Mouse (Mus musculus) liver, embryonic 15.5 days (tissue): ENCODE results near the gene Pvr. TPM values are rescaled to one million over a fixed set of nuclear protein-coding genes. Genes with fewer than 3 reads are reported as not detected.

Experiments used
- ATAC-seq: fragments of 200-750 bp; cut with Nextera tagmentation; 2 replicates; pipeline ENCODE4 v1.8.0; 2017; ENCODE audit warnings: moderate number of reproducible peaks, mild to moderate bottlenecking, moderate library complexity; ENCODE audit not compliant: insufficient read depth
- H3K27ac ChIP-seq: fragments of 300-500 bp; sonication (generic); replicated peaks from 2 replicates; pipeline ENCODE4 v1.5.1; 2015; ENCODE audit warnings: mild to moderate bottlenecking, inconsistent platforms
- H3K27me3 ChIP-seq: fragments of 300-500 bp; sonication (generic); 2 replicates; pipeline ENCODE4 v1.6.1; 2015; ENCODE audit warnings: mild to moderate bottlenecking, inconsistent platforms
- H3K36me3 ChIP-seq: fragments of 300-500 bp; sonication (generic); replicated peaks from 2 replicates; pipeline ENCODE4 v1.6.1; 2015; ENCODE audit warnings: moderate library complexity, mild to moderate bottlenecking, inconsistent platforms
- H3K4me1 ChIP-seq: fragments of 300-500 bp; sonication (generic); replicated peaks from 2 replicates; pipeline ENCODE4 v1.6.1; 2015; ENCODE audit warnings: inconsistent platforms
- H3K4me2 ChIP-seq: fragments of 300-500 bp; sonication (generic); 2 replicates; pipeline ENCODE4 v1.6.1; 2015; ENCODE audit warnings: moderate library complexity, mild to moderate bottlenecking, inconsistent platforms
- H3K4me3 ChIP-seq: fragments of 300-500 bp; sonication (generic); replicated peaks from 2 replicates; pipeline ENCODE4 v1.5.1; 2015; ENCODE audit warnings: mild to moderate bottlenecking, inconsistent platforms
- H3K9ac ChIP-seq: fragments of 300-500 bp; sonication (generic); 2 replicates; pipeline ENCODE4 v1.6.1; 2015; ENCODE audit warnings: moderate library complexity, mild to moderate bottlenecking, inconsistent platforms
- H3K9me3 ChIP-seq: fragments of 300-500 bp; sonication (generic); replicated peaks from 2 replicates; pipeline ENCODE4 v1.6.1; 2016; ENCODE audit warnings: inconsistent platforms
- WGBS: fragments of 180-500 bp; shearing (Covaris S2); methylation state at CpG from one replicate; pipeline ENCODE4 v1.1.7; 2015; ENCODE audit warnings: mixed read lengths; ENCODE audit not compliant: insufficient replicate concordance; 5-methylcytosine and 5-hydroxymethylcytosine counted together
- polyA plus RNA-seq: library from polyadenylated mRNA; unstranded; fragments of >200 nt; fragmentation: Nextera tagmentation; extraction: Ambion mirVana; gene quantifications from 2 replicates; pipeline ENCODE4 v1.2.1, GENCODE M21; 2015

Pvr gene
- polyA plus RNA-seq = 2.8 and 3.4 TPM in 2 replicates

DNA sequence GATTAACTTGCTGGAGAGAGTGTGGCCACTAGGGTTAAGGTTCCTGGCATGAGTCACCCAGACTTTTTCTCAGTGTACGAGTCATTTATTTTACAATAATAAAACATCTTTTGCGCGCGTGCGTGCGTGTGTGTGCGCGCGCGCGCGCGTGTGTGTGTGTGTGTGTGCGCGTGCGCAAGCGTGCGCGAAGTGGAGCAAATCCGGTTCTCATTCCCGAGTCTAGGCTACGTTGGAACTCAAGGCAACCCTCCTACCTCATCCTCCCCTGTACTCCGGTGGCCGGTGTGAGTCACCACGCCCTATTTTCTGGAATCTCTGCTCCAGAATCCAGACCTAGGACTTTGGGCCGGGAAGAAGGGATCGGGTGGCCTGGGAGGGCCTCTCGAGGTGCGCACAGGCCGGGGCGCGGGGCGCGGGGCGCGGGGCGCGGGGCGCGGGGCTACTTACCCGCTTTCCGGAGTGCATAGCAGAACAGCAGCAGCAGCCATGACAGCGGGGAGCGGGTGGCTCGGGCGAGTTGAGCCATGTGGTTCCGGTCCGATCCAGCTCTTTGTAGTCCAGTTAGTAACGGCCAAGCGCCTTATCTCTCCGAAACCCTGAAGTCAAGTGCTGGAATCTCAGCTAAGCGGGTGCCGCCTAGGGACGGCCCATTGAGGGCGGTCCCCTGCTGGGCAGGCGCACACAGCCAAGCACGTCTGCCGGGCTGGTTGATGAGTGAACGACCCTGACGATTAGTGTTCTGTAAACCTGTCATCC lies at the start of gene Pvr:
TSS of gene Pvr (minus strand) at position 655 of the 756 bp plus-strand sequence.
- Histone ChIP-seq H3K4me3 (peak within 1 kb of the TSS; percentile 62), H3K27me3 (no peaks in the 10 kb centered on the region), H3K9me3 (no peaks in the 10 kb centered on the region), H3K4me2 (peak within 1 kb of the TSS; percentile 69), H3K36me3 (peaks cover 11% of the 10 kb centered on the region; the same call in 1 of the 2 replicates), H3K27ac (peak within 1 kb of the TSS; percentile 51; the same call in 1 of the 2 replicates), H3K9ac (peak within 1 kb of the TSS; percentile 42; the same call in 1 of the 2 replicates), H3K4me1 (peaks cover 10% of the 10 kb centered on the region)
- ATAC-seq = peak; percentile 79
- WGBS = under 1% methylated on average over 60 of the region's 60 CpGs

GRCm38 (mm10) chr7:19970196-19970595 lies 49.2 kb upstream of the Pvr start:
- H3K4me3 ChIP-seq = no peak overlapping the region
- H3K27me3 ChIP-seq = no peaks in the 10 kb centered on the region
- no peak overlapping the region for H3K4me2 ChIP-seq
- ATAC-seq = no peak
- H3K36me3 ChIP-seq = no peaks in the 10 kb centered on the region
- H3K9ac ChIP-seq = no peak overlapping the region
- H3K9me3 ChIP-seq = no peaks in the 10 kb centered on the region
- no peaks in the 10 kb centered on the region for H3K4me1 ChIP-seq
- WGBS = 78% methylated on average over 8 of the region's 8 CpGs
- H3K27ac ChIP-seq = no peak overlapping the region

DNA sequence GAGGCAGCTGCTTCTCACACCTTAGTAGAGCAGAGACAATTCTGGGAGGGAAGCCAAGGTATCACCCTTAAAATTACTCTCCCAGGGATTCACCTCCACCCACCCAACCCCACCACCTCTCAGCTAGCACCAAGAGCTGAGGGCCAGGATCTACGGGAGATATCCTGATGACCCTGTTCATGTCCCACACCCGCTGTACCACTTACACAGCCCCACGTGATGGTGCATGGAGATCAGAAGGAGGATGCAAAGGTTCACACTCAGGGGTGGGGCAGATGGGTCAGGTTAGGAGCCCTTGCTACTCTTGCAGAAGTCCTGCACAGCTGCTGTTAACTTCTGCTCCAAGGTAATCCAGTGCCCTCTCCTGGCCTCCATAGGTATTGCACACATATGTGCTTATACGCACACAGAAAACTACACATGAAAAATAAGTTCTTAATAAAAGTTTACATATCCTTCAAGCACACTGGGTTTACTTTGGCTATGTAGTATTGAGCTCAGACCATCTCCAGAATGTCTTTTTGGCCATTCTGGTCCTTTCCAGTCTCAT lies 48.7 kb upstream of the Pvr start:
- H3K36me3 ChIP-seq = no peaks in the 10 kb centered on the region
- H3K27me3 ChIP-seq = no peaks in the 10 kb centered on the region
- no peak overlapping the region for H3K4me3 ChIP-seq
- no peak for ATAC-seq
- WGBS = 80% methylated on average over 4 of the region's 4 CpGs
- H3K4me2 ChIP-seq = no peak overlapping the region
- no peak overlapping the region for H3K27ac ChIP-seq
- H3K9ac ChIP-seq = no peak overlapping the region
- H3K4me1 ChIP-seq = no peaks in the 10 kb centered on the region
- no peaks in the 10 kb centered on the region for H3K9me3 ChIP-seq

- no peak for ATAC-seq
- no peaks in the 10 kb centered on the region for H3K36me3 ChIP-seq
- 64% methylated on average over 3 of the region's 3 CpGs for WGBS
- no peak overlapping the region for H3K4me2 ChIP-seq
- H3K9me3 ChIP-seq = no peaks in the 10 kb centered on the region
- H3K4me1 ChIP-seq = no peaks in the 10 kb centered on the region
- H3K27me3 ChIP-seq = no peaks in the 10 kb centered on the region
- no peak overlapping the region for H3K9ac ChIP-seq
- no peak overlapping the region for H3K4me3 ChIP-seq
- no peak overlapping the region for H3K27ac ChIP-seq
Observed at GRCm38 (mm10) chr7:19969106-19969505, 48.1 kb upstream of the Pvr start.

GRCm38 (mm10) chr7:19964985-19965579 lies 44.1 kb upstream of the Pvr start, which contains the start of gene Ceacam20:
Gene Ceacam20, plus strand, starts transcription at chr7:19965412.
- Histone ChIP-seq H3K27ac (no peak within 1 kb of the TSS), H3K9me3 (no peaks in the 10 kb centered on the region), H3K4me3 (no peak within 1 kb of the TSS), H3K27me3 (no peaks in the 10 kb centered on the region), H3K36me3 (no peaks in the 10 kb centered on the region), H3K4me1 (no peaks in the 10 kb centered on the region), H3K9ac (no peak within 1 kb of the TSS), H3K4me2 (no peak within 1 kb of the TSS)
- ATAC-seq = no peak
- 51% methylated on average over 7 of the region's 7 CpGs for whole genome bisulfite sequencing

DNA sequence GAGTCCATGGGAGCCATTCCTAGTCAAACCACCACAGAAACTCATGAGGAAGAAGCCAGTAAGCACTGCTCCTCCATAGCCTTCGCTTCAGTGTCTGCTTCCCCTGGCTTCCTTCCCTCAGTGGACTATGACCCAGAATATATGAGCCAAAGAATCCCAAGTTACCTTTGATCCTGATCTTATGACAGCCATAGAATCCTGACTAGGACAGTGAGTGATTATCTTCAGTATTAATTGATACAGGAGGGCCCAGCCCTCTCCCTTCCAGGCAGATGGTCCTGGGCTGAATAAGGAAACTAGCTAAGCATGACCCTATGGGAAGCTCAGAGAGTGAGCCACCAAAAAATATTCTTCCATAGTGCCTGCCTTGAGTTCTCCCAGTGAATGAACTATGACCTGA lies 41.5 kb upstream of the Pvr start:
- 34% methylated on average over 1 of the region's 1 CpGs for WGBS
- H3K9ac ChIP-seq = no peak overlapping the region
- no peak for ATAC-seq
- no peaks in the 10 kb centered on the region for H3K4me1 ChIP-seq
- no peak overlapping the region for H3K4me3 ChIP-seq
- H3K36me3 ChIP-seq = no peaks in the 10 kb centered on the region
- no peaks in the 10 kb centered on the region for H3K9me3 ChIP-seq
- H3K27me3 ChIP-seq = no peaks in the 10 kb centered on the region
- H3K27ac ChIP-seq = no peak overlapping the region
- no peak overlapping the region for H3K4me2 ChIP-seq

DNA sequence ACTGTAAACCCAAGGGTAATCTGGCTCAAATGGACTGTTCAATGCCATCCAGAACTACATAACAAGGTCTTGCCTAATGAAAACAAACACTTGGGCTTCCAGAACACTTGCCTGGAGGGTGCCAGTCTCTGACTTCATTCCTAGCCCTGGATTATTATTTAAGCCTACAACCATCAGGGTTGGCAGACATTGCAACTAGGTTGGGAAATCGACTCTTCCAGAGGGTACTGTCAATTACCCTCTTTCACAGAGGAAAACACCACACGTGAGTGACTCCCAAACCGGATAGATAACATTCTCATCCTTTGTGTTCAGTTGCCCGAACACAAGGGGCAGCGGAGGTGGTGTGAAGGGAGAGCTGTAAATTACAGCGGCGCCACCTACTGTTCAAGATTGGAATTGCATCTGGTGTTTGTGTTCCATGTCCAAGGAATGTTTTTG lies 35.4 kb upstream of the Pvr start:
- no peaks in the 10 kb centered on the region for H3K9me3 ChIP-seq
- no peaks in the 10 kb centered on the region for H3K36me3 ChIP-seq
- H3K4me3 ChIP-seq = no peak overlapping the region
- H3K4me2 ChIP-seq = no peak overlapping the region
- no peak overlapping the region for H3K27ac ChIP-seq
- H3K9ac ChIP-seq = no peak overlapping the region
- no peaks in the 10 kb centered on the region for H3K27me3 ChIP-seq
- 1% methylated on average over 7 of the region's 7 CpGs for WGBS
- peaks cover 10% of the 10 kb centered on the region for H3K4me1 ChIP-seq
- no peak for ATAC-seq

DNA sequence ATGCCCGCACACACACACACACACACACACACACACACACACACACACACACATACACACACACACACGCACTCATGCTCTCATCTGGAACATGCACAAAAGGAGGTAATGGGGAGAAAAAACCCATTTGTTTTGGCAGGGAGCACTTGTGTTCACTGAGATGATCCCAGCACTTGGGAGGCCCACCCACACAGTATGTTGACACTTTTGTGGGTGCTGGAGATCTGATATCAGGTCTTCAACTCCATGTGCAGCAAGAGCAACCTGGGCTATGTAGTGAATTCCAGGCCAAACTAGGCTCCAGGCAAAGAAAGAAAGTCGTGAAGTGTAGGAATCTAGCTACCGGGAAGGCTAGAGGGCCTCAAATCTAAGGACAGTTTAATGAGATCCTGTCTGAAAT lies 34.9 kb upstream of the Pvr start:
- no peaks in the 10 kb centered on the region for H3K9me3 ChIP-seq

GRCm38 (mm10) chr7:19953054-19953453 lies 32.1 kb upstream of the Pvr start:
- Histone ChIP-seq H3K9me3 (no peaks in the 10 kb centered on the region), H3K36me3 (no peaks in the 10 kb centered on the region), H3K9ac (no peak overlapping the region), H3K4me1 (peaks cover 10% of the 10 kb centered on the region), H3K4me3 (no peak overlapping the region), H3K4me2 (no peak overlapping the region), H3K27ac (no peak overlapping the region), H3K27me3 (no peaks in the 10 kb centered on the region)
- WGBS = 74% methylated on average over 9 of the region's 9 CpGs
- ATAC-seq = no peak

More for the DNA sequence above, 34.9 kb upstream of the Pvr start:
- H3K9ac ChIP-seq = no peak overlapping the region
- no peak overlapping the region for H3K27ac ChIP-seq
- WGBS = 59% methylated on average over 4 of the region's 4 CpGs
- ATAC-seq = no peak
- H3K4me2 ChIP-seq = no peak overlapping the region
- H3K4me3 ChIP-seq = no peak overlapping the region
- no peaks in the 10 kb centered on the region for H3K36me3 ChIP-seq
- no peaks in the 10 kb centered on the region for H3K27me3 ChIP-seq
- H3K4me1 ChIP-seq = peaks cover 10% of the 10 kb centered on the region

DNA sequence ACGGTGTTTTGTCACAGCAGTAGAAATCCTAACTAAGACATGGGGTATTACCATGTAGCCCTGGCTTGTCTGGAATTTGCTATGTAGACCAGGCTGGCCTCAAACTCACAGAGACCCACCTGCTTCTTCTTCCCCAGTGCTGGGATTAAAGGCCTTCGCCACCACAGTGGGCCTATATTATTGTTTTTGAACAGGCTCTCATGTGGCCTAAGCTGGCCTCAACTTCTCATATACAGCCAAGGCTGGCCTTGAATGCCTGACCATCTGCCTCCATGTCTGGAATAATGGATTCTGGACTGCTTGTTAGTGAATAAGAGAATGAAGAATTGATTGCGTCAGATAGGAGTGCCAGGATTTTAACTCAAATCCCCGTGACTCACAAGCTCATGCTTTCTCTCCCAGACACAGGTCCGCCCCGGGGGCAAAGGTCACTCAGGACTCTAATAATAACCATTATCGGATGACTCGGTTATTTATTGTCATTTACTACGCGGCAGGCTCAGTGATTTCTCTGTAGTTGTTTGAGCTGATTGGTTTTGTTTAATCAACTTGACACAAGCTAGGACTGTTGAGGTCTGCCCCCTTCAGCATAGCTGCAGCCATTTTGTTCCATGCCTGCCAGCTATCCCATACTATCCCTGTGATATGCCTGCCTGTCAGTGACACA lies 31.5 kb upstream of the Pvr start:
- no peak for ATAC-seq
- Histone ChIP-seq H3K4me2 (no peak overlapping the region), H3K4me3 (no peak overlapping the region), H3K9me3 (no peaks in the 10 kb centered on the region), H3K4me1 (peaks cover 10% of the 10 kb centered on the region), H3K9ac (no peak overlapping the region), H3K27ac (no peak overlapping the region), H3K36me3 (no peaks in the 10 kb centered on the region), H3K27me3 (no peaks in the 10 kb centered on the region)
- 63% methylated on average over 10 of the region's 10 CpGs for WGBS

GRCm38 (mm10) chr7:19950589-19950988 lies 29.6 kb upstream of the Pvr start, which contains the start of gene Igsf23:
Gene Igsf23, minus strand, starts transcription at chr7:19950756.
- Histone ChIP-seq H3K4me1 (peaks cover 10% of the 10 kb centered on the region), H3K9me3 (no peaks in the 10 kb centered on the region), H3K27me3 (no peaks in the 10 kb centered on the region), H3K36me3 (no peaks in the 10 kb centered on the region), H3K4me3 (no peak within 1 kb of the TSS), H3K4me2 (no peak within 1 kb of the TSS), H3K27ac (no peak within 1 kb of the TSS), H3K9ac (no peak within 1 kb of the TSS)
- no peak for ATAC-seq
- 44% methylated on average over 9 of the region's 9 CpGs for WGBS
